24 mouse cellular contexts compared by ENCODE assay signal in genomic region chr2:125650038-125650437, GRCm38 (mm10).
"Had no signal": no experiment of that assay in that cellular context is flagged by ENCODE, and none has a peak within 500 bp of the region (broad histone marks: within the 10 kb centered on the region; RNA-seq: fewer than 3 reads in every experiment).

No protein-coding gene starts in this region.

- H3K9ac ChIP-seq: heart, embryonic 12.5 days; hindbrain, embryonic 12.5 days; hindbrain, embryonic 14.5 days; intestine, embryonic 15.5 days; limb, embryonic 13.5 days; liver, embryonic 13.5 days; liver, embryonic 15.5 days had no signal

- H3K4me3 ChIP-seq: gastrocnemius, adult 2 months; heart, adult 2 months; heart, embryonic 12.5 days; hindbrain, embryonic 10.5 days; hindbrain, embryonic 12.5 days; intestine, embryonic 15.5 days; layer of hippocampus, adult 2 months; left cerebral cortex, adult 2 months; limb, embryonic 13.5 days; liver, embryonic 13.5 days; liver, embryonic 15.5 days had no signal

- ATAC-seq: hindbrain, embryonic 16.5 days; inflammation-experienced regulatory T-cells, adult 6 months; intestine, embryonic 15.5 days; intestine, postnatal 0 days had no signal

- H3K27me3 ChIP-seq: heart, embryonic 12.5 days; hindbrain, embryonic 12.5 days; intestine, embryonic 15.5 days; limb, embryonic 13.5 days; liver, embryonic 13.5 days; liver, embryonic 15.5 days had no signal

- H3K36me3 ChIP-seq: heart, embryonic 12.5 days; hindbrain, embryonic 10.5 days; hindbrain, embryonic 12.5 days; intestine, embryonic 15.5 days; limb, embryonic 13.5 days; liver, embryonic 13.5 days; liver, embryonic 15.5 days had no signal

- H3K27ac ChIP-seq: gastrocnemius, adult 2 months; heart, adult 2 months; hindbrain, embryonic 10.5 days; hindbrain, embryonic 12.5 days; hindbrain, embryonic 14.5 days; intestine, embryonic 15.5 days; layer of hippocampus, adult 2 months; left cerebral cortex, adult 2 months; limb, embryonic 13.5 days; liver, embryonic 13.5 days; liver, embryonic 15.5 days had no signal

- H3K4me2 ChIP-seq: heart, embryonic 12.5 days; hindbrain, embryonic 12.5 days; hindbrain, embryonic 14.5 days; intestine, embryonic 15.5 days; limb, embryonic 13.5 days; liver, embryonic 11.5 days; liver, embryonic 13.5 days; liver, embryonic 15.5 days had no signal

- H3K4me1 ChIP-seq: heart, embryonic 12.5 days; intestine, embryonic 15.5 days; limb, embryonic 13.5 days; liver, embryonic 13.5 days; liver, embryonic 15.5 days had no signal

- H3K9me3 ChIP-seq: heart, embryonic 12.5 days; hindbrain, embryonic 10.5 days; hindbrain, embryonic 12.5 days; intestine, embryonic 15.5 days; limb, embryonic 13.5 days; liver, embryonic 13.5 days; liver, embryonic 15.5 days had no signal

- DNase-seq: gastrocnemius, adult 2 months; gastrocnemius, postnatal 10 days; gastrocnemius, postnatal 25 days; heart, adult 2 months; heart, postnatal 10 days; heart, postnatal 4 days; kidney, adult 18-20 months; kidney, adult 8-10 months; kidney, postnatal 25 days; liver; liver, embryonic 13.5 days had no signal
